Mouse (Mus musculus) limb, embryonic 13.5 days (tissue): ENCODE results near the gene Clcc1. TPM values are rescaled to one million over a fixed set of nuclear protein-coding genes. Genes with fewer than 3 reads are reported as not detected.

Experiments
- polyA plus RNA-seq: library from polyadenylated mRNA; unstranded; fragments of >200 nt; fragmentation: Nextera tagmentation; extraction: Ambion mirVana; gene quantifications from 2 replicates; pipeline ENCODE4 v1.2.1, GENCODE M21; 2015

Gene Clcc1
- polyA plus RNA-seq, 1 experiment from 2014 or later: 88.4 TPM

Other genes starting within 250 kb of the Clcc1 start
- 5.5 and 7.3 TPM in 2 replicates for gene Celsr2, start 238.4 kb upstream of the Clcc1 start, polyA plus RNA-seq
- gene Sars, start 208.7 kb upstream of the Clcc1 start, polyA plus RNA-seq: 114 and 122 TPM in 2 replicates
- gene 1700013F07Rik, start 119.8 kb upstream of the Clcc1 start, polyA plus RNA-seq: not detected in 2 replicates
- 0.66 and 1.0 TPM in 2 replicates for gene 5330417C22Rik, start 117.4 kb upstream of the Clcc1 start, polyA plus RNA-seq
- gene Tmem167b, start 91.4 kb upstream of the Clcc1 start, polyA plus RNA-seq: 46.4 and 47.8 TPM in 2 replicates
- gene Taf13, start 82.2 kb upstream of the Clcc1 start, polyA plus RNA-seq: 42.1 and 42.3 TPM in 2 replicates
- gene Wdr47, start 62.6 kb upstream of the Clcc1 start, polyA plus RNA-seq: 12.4 and 12.6 TPM in 2 replicates
- gene Gpsm2, start 68.4 kb downstream of the Clcc1 start, polyA plus RNA-seq: 96.7 and 103 TPM in 2 replicates
- 1.8 TPM in 2 replicates for gene Aknad1, start 85.7 kb downstream of the Clcc1 start, polyA plus RNA-seq
- gene Stxbp3, start 186.6 kb downstream of the Clcc1 start, polyA plus RNA-seq: 38.6 and 38.8 TPM in 2 replicates
- 0.09 and 0.23 TPM in 2 replicates for gene Fndc7, start 236.1 kb downstream of the Clcc1 start, polyA plus RNA-seq